Mouse (Mus musculus) limb, embryonic 15.5 days (tissue): Measurements from ENCODE around the gene Slc41a2. TPM values are rescaled to one million over a fixed set of nuclear protein-coding genes. Genes with fewer than 3 reads are reported as not detected.
A peak's percentile ranks its signal among the peaks of the same experiment; 100 is the strongest.

Source experiments
- ATAC-seq: fragments of 200-750 bp; cut with Nextera tagmentation; 2 replicates; pipeline ENCODE4 v1.8.0; 2017; ENCODE audit warnings: low read depth, moderate TSS enrichment; ENCODE audit not compliant: insufficient number of reproducible peaks, low FRiP score, low TSS enrichment
- H3K27ac ChIP-seq: fragments of 300-500 bp; sonication (generic); 2 replicates; pipeline ENCODE4 v1.5.1; 2015; ENCODE audit warnings: moderate library complexity, mild to moderate bottlenecking, inconsistent platforms
- H3K27me3 ChIP-seq: fragments of 300-500 bp; sonication (generic); 2 replicates; pipeline ENCODE4 v1.6.1; 2015; ENCODE audit warnings: inconsistent platforms
- H3K36me3 ChIP-seq: fragments of 300-500 bp; sonication (generic); 2 replicates; pipeline ENCODE4 v1.6.1; 2015; ENCODE audit warnings: inconsistent platforms
- H3K4me1 ChIP-seq: fragments of 300-500 bp; sonication (generic); 2 replicates; pipeline ENCODE4 v1.6.1; 2015; ENCODE audit warnings: inconsistent platforms
- H3K4me2 ChIP-seq: fragments of 300-500 bp; sonication (generic); 2 replicates; pipeline ENCODE4 v1.6.1; 2015; ENCODE audit warnings: mild to moderate bottlenecking, inconsistent platforms
- H3K4me3 ChIP-seq: fragments of 300-500 bp; sonication (generic); 2 replicates; pipeline ENCODE4 v1.5.1; 2015; ENCODE audit warnings: mild to moderate bottlenecking, inconsistent platforms
- H3K9ac ChIP-seq: fragments of 300-500 bp; sonication (generic); 2 replicates; pipeline ENCODE4 v1.6.1; 2015; ENCODE audit warnings: inconsistent platforms
- H3K9me3 ChIP-seq: fragments of 300-500 bp; sonication (generic); 2 replicates; pipeline ENCODE4 v1.6.1; 2016; ENCODE audit warnings: inconsistent platforms
- WGBS: fragments of 180-500 bp; shearing (Covaris S2); methylation state at CpG from one replicate; pipeline ENCODE4 v1.1.7; 2015; 5-methylcytosine and 5-hydroxymethylcytosine counted together
- polyA plus RNA-seq: library from polyadenylated mRNA; unstranded; fragments of >200 nt; fragmentation: Nextera tagmentation; extraction: Ambion mirVana; gene quantifications from 2 replicates; pipeline ENCODE4 v1.2.1, GENCODE M21; 2015

The Slc41a2 gene
- polyA plus RNA-seq, 1 experiment from 2014 or later: 1.7 TPM

GRCm38 (mm10) chr10:83350689-83351088 is 13.0 kb upstream of the Slc41a2 start:
- 88% methylated on average over 2 of the region's 2 CpGs for WGBS
- peaks cover 6% of the 10 kb centered on the region; the same call in 1 of the 2 replicates for H3K4me1 ChIP-seq
- H3K4me3 ChIP-seq: no peak overlapping the region
- no peaks in the 10 kb centered on the region for H3K9me3 ChIP-seq
- H3K27me3 ChIP-seq: 0 out of 2 replicates have a peak, but pooled peaks cover 3% of the 10 kb centered on the region
- no peak overlapping the region for H3K27ac ChIP-seq
- no peak for ATAC-seq
- no peak overlapping the region for H3K9ac ChIP-seq
- H3K36me3 ChIP-seq: no peaks in the 10 kb centered on the region
- H3K4me2 ChIP-seq: no peak overlapping the region

GRCm38 (mm10) chr10:83347494-83347893 is 9.8 kb upstream of the Slc41a2 start:
- Histone ChIP-seq H3K4me2 (no peak overlapping the region), H3K4me3 (no peak overlapping the region), H3K27ac (no peak overlapping the region), H3K27me3 (0 out of 2 replicates have a peak, but pooled peaks cover 3% of the 10 kb centered on the region), H3K36me3 (no peaks in the 10 kb centered on the region), H3K9ac (no peak overlapping the region), H3K9me3 (no peaks in the 10 kb centered on the region), H3K4me1 (no peaks in the 10 kb centered on the region)
- 38% methylated on average over 7 of the region's 7 CpGs for WGBS
- no peak for ATAC-seq

- H3K9me3 ChIP-seq: no peaks in the 10 kb centered on the region
- no peak overlapping the region for H3K9ac ChIP-seq
- WGBS: 85% methylated on average over 5 of the region's 5 CpGs
- no peaks in the 10 kb centered on the region for H3K4me1 ChIP-seq
- ATAC-seq: no peak
- 0 out of 2 replicates have a peak, but pooled peaks cover 3% of the 10 kb centered on the region for H3K27me3 ChIP-seq
- H3K4me3 ChIP-seq: no peak overlapping the region
- H3K27ac ChIP-seq: no peak overlapping the region
- no peak overlapping the region for H3K4me2 ChIP-seq
- no peaks in the 10 kb centered on the region for H3K36me3 ChIP-seq
Measured at GRCm38 (mm10) chr10:83346359-83346736, 8.7 kb upstream of the Slc41a2 start.

GRCm38 (mm10) chr10:83345693-83346358 is 8.1 kb upstream of the Slc41a2 start:
- 0 out of 2 replicates have a peak, but pooled peaks cover 3% of the 10 kb centered on the region for H3K27me3 ChIP-seq
- no peak overlapping the region for H3K4me2 ChIP-seq
- no peaks in the 10 kb centered on the region for H3K4me1 ChIP-seq
- no peaks in the 10 kb centered on the region for H3K36me3 ChIP-seq
- no peaks in the 10 kb centered on the region for H3K9me3 ChIP-seq
- no peak overlapping the region for H3K9ac ChIP-seq
- ATAC-seq: no peak
- no peak overlapping the region for H3K4me3 ChIP-seq
- H3K27ac ChIP-seq: no peak overlapping the region
- 46% methylated on average over 7 of the region's 7 CpGs for WGBS

- H3K9ac ChIP-seq: no peak overlapping the region
- H3K27ac ChIP-seq: no peak overlapping the region
- H3K9me3 ChIP-seq: no peaks in the 10 kb centered on the region
- H3K4me1 ChIP-seq: no peaks in the 10 kb centered on the region
- WGBS: 49% methylated on average over 2 of the region's 2 CpGs
- H3K36me3 ChIP-seq: no peaks in the 10 kb centered on the region
- peaks cover 5% of the 10 kb centered on the region; the same call in 1 of the 2 replicates for H3K27me3 ChIP-seq
- H3K4me3 ChIP-seq: no peak overlapping the region
- no peak overlapping the region for H3K4me2 ChIP-seq
- ATAC-seq: no peak; the same call in 1 of the 2 replicates
Measured at GRCm38 (mm10) chr10:83343828-83344685, 6.4 kb upstream of the Slc41a2 start.

GRCm38 (mm10) chr10:83343171-83343570 is 5.5 kb upstream of the Slc41a2 start:
- Histone ChIP-seq H3K4me2 (no peak overlapping the region), H3K36me3 (no peaks in the 10 kb centered on the region), H3K27ac (no peak overlapping the region), H3K4me3 (no peak overlapping the region), H3K27me3 (peaks cover 7% of the 10 kb centered on the region), H3K9me3 (no peaks in the 10 kb centered on the region), H3K9ac (no peak overlapping the region), H3K4me1 (no peaks in the 10 kb centered on the region)
- no peak for ATAC-seq
- WGBS: 77% methylated on average over 5 of the region's 5 CpGs

- WGBS: 45% methylated on average over 2 of the region's 2 CpGs
Measured at GRCm38 (mm10) chr10:83341226-83341625, 3.5 kb upstream of the Slc41a2 start.

GRCm38 (mm10) chr10:83337971-83338598 is 403 bp upstream of the Slc41a2 start:
- no peak for ATAC-seq
- WGBS: 46% methylated on average over 8 of the region's 9 CpGs
- Histone ChIP-seq H3K4me3 (peak overlapping the region; percentile 53), H3K27ac (no peak overlapping the region), H3K9ac (peak overlapping the region; percentile 35; the same call in 1 of the 2 replicates), H3K4me2 (peak overlapping the region; percentile 85), H3K9me3 (no peaks in the 10 kb centered on the region), H3K4me1 (peaks cover 11% of the 10 kb centered on the region), H3K27me3 (peaks cover 50% of the 10 kb centered on the region), H3K36me3 (no peaks in the 10 kb centered on the region)

More at GRCm38 (mm10) chr10:83341226-83341625, 3.5 kb upstream of the Slc41a2 start:
- Histone ChIP-seq H3K9me3 (no peaks in the 10 kb centered on the region), H3K4me2 (no peak overlapping the region), H3K27ac (no peak overlapping the region), H3K36me3 (no peaks in the 10 kb centered on the region), H3K27me3 (peaks cover 23% of the 10 kb centered on the region), H3K9ac (no peak overlapping the region), H3K4me3 (no peak overlapping the region), H3K4me1 (peaks cover 11% of the 10 kb centered on the region)
- ATAC-seq: no peak

- Histone ChIP-seq H3K9ac (no peak overlapping the region), H3K36me3 (no peaks in the 10 kb centered on the region), H3K9me3 (no peaks in the 10 kb centered on the region), H3K27me3 (peaks cover 50% of the 10 kb centered on the region), H3K4me2 (no peak overlapping the region), H3K4me3 (no peak overlapping the region), H3K4me1 (peaks cover 11% of the 10 kb centered on the region), H3K27ac (no peak overlapping the region)
- no peak for ATAC-seq
- 34% methylated on average over 7 of the region's 7 CpGs for WGBS
Measured at GRCm38 (mm10) chr10:83336336-83336735, 1.3 kb downstream of the Slc41a2 start.

GRCm38 (mm10) chr10:83332581-83332980 is 5.1 kb downstream of the Slc41a2 start:
- Histone ChIP-seq H3K36me3 (no peaks in the 10 kb centered on the region), H3K4me1 (peaks cover 7% of the 10 kb centered on the region), H3K27me3 (peaks cover 38% of the 10 kb centered on the region), H3K27ac (no peak overlapping the region), H3K9me3 (no peaks in the 10 kb centered on the region), H3K9ac (no peak overlapping the region), H3K4me2 (no peak overlapping the region), H3K4me3 (no peak overlapping the region)
- WGBS: 79% methylated on average over 11 of the region's 11 CpGs
- ATAC-seq: no peak

GRCm38 (mm10) chr10:83331811-83332210 is 5.9 kb downstream of the Slc41a2 start:
- ATAC-seq: no peak
- WGBS: 90% methylated on average over 5 of the region's 5 CpGs

More at GRCm38 (mm10) chr10:83331811-83332210, 5.9 kb downstream of the Slc41a2 start:
- Histone ChIP-seq H3K9ac (no peak overlapping the region), H3K9me3 (no peaks in the 10 kb centered on the region), H3K4me3 (no peak overlapping the region), H3K4me2 (no peak overlapping the region), H3K36me3 (no peaks in the 10 kb centered on the region), H3K27me3 (peaks cover 30% of the 10 kb centered on the region), H3K27ac (no peak overlapping the region), H3K4me1 (peaks cover under 1% of the 10 kb centered on the region; the same call in 1 of the 2 replicates)
